Comparison of ENCODE assay signal across 25 mouse cellular contexts in the genomic region with DNA sequence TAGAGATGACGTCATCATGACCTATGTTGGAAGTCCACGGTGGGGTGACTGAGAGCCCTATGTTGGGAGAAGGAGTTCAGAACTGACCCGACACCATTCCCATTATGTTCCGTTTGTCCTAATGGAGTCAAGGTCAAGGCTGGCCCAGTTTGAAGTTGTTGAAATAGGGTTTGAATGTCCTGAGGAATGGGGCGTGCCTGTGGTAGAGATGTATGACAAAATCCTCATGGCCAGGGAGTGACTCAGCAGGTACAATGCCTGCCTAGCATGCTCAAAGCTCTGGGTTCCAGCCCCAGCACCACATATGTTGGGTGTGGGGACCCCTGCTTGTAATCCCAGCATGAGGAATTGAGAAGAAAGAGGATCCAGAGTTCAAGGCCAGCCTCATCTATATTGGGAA.
"Had no signal": no experiment of that assay in that cellular context is flagged by ENCODE, and none has a peak within 500 bp of the region (broad histone marks: within the 10 kb centered on the region; RNA-seq: fewer than 3 reads in every experiment).

No protein-coding gene starts in this region.

- DNase-seq: gastrocnemius, postnatal 14 days; gastrocnemius, postnatal 36 days; heart, adult 11 months; heart, adult 2 months; heart, postnatal 14 days; heart, postnatal 36 days; kidney, adult 11 months; kidney, adult 2 months; kidney, adult 9 months; kidney, postnatal 10 days; kidney, postnatal 25 days; kidney, postnatal 4 days had no signal

- ATAC-seq: hindbrain, postnatal 0 days; intestine, embryonic 16.5 days; liver, embryonic 12.5 days had no signal

- H3K4me3 ChIP-seq: heart, adult 2 months; heart, embryonic 13.5 days; heart, embryonic 15.5 days; hindbrain, embryonic 13.5 days; hindbrain, embryonic 15.5 days; layer of hippocampus, adult 2 months; left cerebral cortex, adult 2 months; limb, embryonic 10.5 days; limb, embryonic 12.5 days; liver, embryonic 12.5 days had no signal

- H3K4me1 ChIP-seq: heart, embryonic 13.5 days; heart, embryonic 15.5 days; hindbrain, embryonic 13.5 days; hindbrain, embryonic 15.5 days; limb, embryonic 12.5 days; liver, embryonic 12.5 days had no signal

- H3K27me3 ChIP-seq: heart, embryonic 15.5 days; hindbrain, embryonic 15.5 days; limb, embryonic 12.5 days had no signal

- H3K36me3 ChIP-seq: heart, embryonic 13.5 days; heart, embryonic 15.5 days; hindbrain, embryonic 13.5 days; hindbrain, embryonic 15.5 days; limb, embryonic 10.5 days; limb, embryonic 12.5 days; liver, embryonic 12.5 days had no signal

- H3K9ac ChIP-seq: heart, embryonic 13.5 days; heart, embryonic 15.5 days; hindbrain, embryonic 13.5 days; hindbrain, embryonic 15.5 days; limb, embryonic 12.5 days; liver, embryonic 12.5 days; liver, embryonic 14.5 days had no signal

- H3K4me2 ChIP-seq: heart, embryonic 11.5 days; heart, embryonic 13.5 days; heart, embryonic 15.5 days; hindbrain, embryonic 13.5 days; hindbrain, embryonic 15.5 days; limb, embryonic 12.5 days; liver, embryonic 12.5 days had no signal

- H3K9me3 ChIP-seq: heart, embryonic 15.5 days; hindbrain, embryonic 15.5 days; limb, embryonic 10.5 days; liver, embryonic 12.5 days had no signal

- H3K27ac ChIP-seq: heart, adult 2 months; heart, embryonic 13.5 days; heart, embryonic 15.5 days; hindbrain, embryonic 13.5 days; hindbrain, embryonic 15.5 days; hindbrain, postnatal 0 days; layer of hippocampus, adult 2 months; left cerebral cortex, adult 2 months; limb, embryonic 10.5 days; limb, embryonic 12.5 days; liver, embryonic 12.5 days; liver, embryonic 14.5 days had no signal
